Mouse (Mus musculus): ENCODE results near the gene Fam78b. TPM values are rescaled to one million over a fixed set of nuclear protein-coding genes. Genes with fewer than 3 reads are reported as not detected.

Fam78b gene
- total RNA-seq, 1 experiment = 0.98 TPM

- no peak overlapping the region for H3K4me3 ChIP-seq (ENCODE audit: insufficient read depth in 1 of 2, low read depth in 1 of 2, low read length in 2 of 2, poor library complexity in 1 of 2, severe bottlenecking in 1 of 2)
- no peaks in the 10 kb centered on the region for H3K9me3 ChIP-seq (ENCODE audit: control insufficient read depth, insufficient read depth, low read depth, low read length)
- no peaks in the 10 kb centered on the region for H3K4me1 ChIP-seq (ENCODE audit: control insufficient read depth in 2 of 2, insufficient read depth in 2 of 2, low read length in 2 of 2, poor library complexity in 1 of 2)
- in situ Hi-C loops (cut with MboI; ENCODE audit: low sequenced_read_pairs in 2 of 2, unreplicated experiment in 2 of 2) = no loop called here
- no peak overlapping the region for H3K9ac ChIP-seq (ENCODE audit: insufficient read depth, low read depth, low read length, poor library complexity, severe bottlenecking)
- peak; percentile 37 for DNase-seq (ENCODE audit: low read depth, low spot score)
- no peaks in the 10 kb centered on the region for H3K36me3 ChIP-seq (ENCODE audit: control insufficient read depth, insufficient read depth, low read length, poor library complexity, severe bottlenecking)
- TF ChIP-seq ZC3H11A (IDR thresholded peaks at IDR 0.05; ENCODE audit: borderline replicate concordance, low read depth, low read length) = no peak
- TF ChIP-seq CHD2 (IDR thresholded peaks at IDR 0.05; ENCODE audit: low read depth, low read length) = no peak
- no peak for TF ChIP-seq HCFC1 (IDR thresholded peaks at IDR 0.05; ENCODE audit: borderline replicate concordance, insufficient read depth, low read length)
- no peak for TF ChIP-seq ZNF384 (IDR thresholded peaks at IDR 0.05; ENCODE audit: low read depth, low read length)
- TF ChIP-seq MAFK (IDR thresholded peaks at IDR 0.05; ENCODE audit: insufficient read depth, low read depth, low read length) = no peak
- H3K27ac ChIP-seq (ENCODE audit: insufficient read depth, low read depth, low read length, poor library complexity, severe bottlenecking) = no peak overlapping the region
Measured at GRCm38 (mm10) chr1:167123551-167123950, 122.3 kb downstream of the Fam78b start.

GRCm38 (mm10) chr1:167125870-167126269 is 124.7 kb downstream of the Fam78b start:
- TF ChIP-seq ZC3H11A (IDR thresholded peaks at IDR 0.05; ENCODE audit: borderline replicate concordance, low read depth, low read length) (no peak), CHD2 (IDR thresholded peaks at IDR 0.05; ENCODE audit: low read depth, low read length) (no peak), ZNF384 (IDR thresholded peaks at IDR 0.05; ENCODE audit: low read depth, low read length) (no peak), MAFK (IDR thresholded peaks at IDR 0.05; ENCODE audit: insufficient read depth, low read depth, low read length) (no peak), HCFC1 (IDR thresholded peaks at IDR 0.05; ENCODE audit: borderline replicate concordance, insufficient read depth, low read length) (no peak)
- H3K9ac ChIP-seq (ENCODE audit: insufficient read depth, low read depth, low read length, poor library complexity, severe bottlenecking) = no peak overlapping the region
- DNase-seq (ENCODE audit: low read depth, low spot score) = no peak
- H3K4me3 ChIP-seq (ENCODE audit: insufficient read depth in 1 of 2, low read depth in 1 of 2, low read length in 2 of 2, poor library complexity in 1 of 2, severe bottlenecking in 1 of 2) = no peak overlapping the region
- H3K27ac ChIP-seq (ENCODE audit: insufficient read depth, low read depth, low read length, poor library complexity, severe bottlenecking) = no peak overlapping the region
- H3K9me3 ChIP-seq (ENCODE audit: control insufficient read depth, insufficient read depth, low read depth, low read length) = no peaks in the 10 kb centered on the region
- in situ Hi-C loops (cut with MboI; ENCODE audit: low sequenced_read_pairs in 2 of 2, unreplicated experiment in 2 of 2) = no loop called here
- H3K4me1 ChIP-seq (ENCODE audit: control insufficient read depth in 2 of 2, insufficient read depth in 2 of 2, low read length in 2 of 2, poor library complexity in 1 of 2) = no peaks in the 10 kb centered on the region
- H3K36me3 ChIP-seq (ENCODE audit: control insufficient read depth, insufficient read depth, low read length, poor library complexity, severe bottlenecking) = no peaks in the 10 kb centered on the region

- no peak overlapping the region for H3K9ac ChIP-seq (ENCODE audit: insufficient read depth, low read depth, low read length, poor library complexity, severe bottlenecking)
- H3K27ac ChIP-seq (ENCODE audit: insufficient read depth, low read depth, low read length, poor library complexity, severe bottlenecking) = no peak overlapping the region
- H3K4me1 ChIP-seq (ENCODE audit: control insufficient read depth in 2 of 2, insufficient read depth in 2 of 2, low read length in 2 of 2, poor library complexity in 1 of 2) = no peaks in the 10 kb centered on the region
- H3K4me3 ChIP-seq (ENCODE audit: insufficient read depth in 1 of 2, low read depth in 1 of 2, low read length in 2 of 2, poor library complexity in 1 of 2, severe bottlenecking in 1 of 2) = no peak overlapping the region
- H3K9me3 ChIP-seq (ENCODE audit: control insufficient read depth, insufficient read depth, low read depth, low read length) = no peaks in the 10 kb centered on the region
- TF ChIP-seq ZC3H11A (IDR thresholded peaks at IDR 0.05; ENCODE audit: borderline replicate concordance, low read depth, low read length) (no peak), CHD2 (IDR thresholded peaks at IDR 0.05; ENCODE audit: low read depth, low read length) (no peak), ZNF384 (IDR thresholded peaks at IDR 0.05; ENCODE audit: low read depth, low read length) (no peak), MAFK (IDR thresholded peaks at IDR 0.05; ENCODE audit: insufficient read depth, low read depth, low read length) (no peak), HCFC1 (IDR thresholded peaks at IDR 0.05; ENCODE audit: borderline replicate concordance, insufficient read depth, low read length) (no peak)
- in situ Hi-C loops (cut with MboI; ENCODE audit: low sequenced_read_pairs in 2 of 2, unreplicated experiment in 2 of 2) = no loop called here
- no peaks in the 10 kb centered on the region for H3K36me3 ChIP-seq (ENCODE audit: control insufficient read depth, insufficient read depth, low read length, poor library complexity, severe bottlenecking)
- DNase-seq (ENCODE audit: low read depth, low spot score) = no peak
Measured at GRCm38 (mm10) chr1:167126292-167126691, 125.1 kb downstream of the Fam78b start.

- H3K36me3 ChIP-seq (ENCODE audit: control insufficient read depth, insufficient read depth, low read length, poor library complexity, severe bottlenecking) = no peaks in the 10 kb centered on the region
- TF ChIP-seq ZNF384 (IDR thresholded peaks at IDR 0.05; ENCODE audit: low read depth, low read length) = no peak
- TF ChIP-seq HCFC1 (IDR thresholded peaks at IDR 0.05; ENCODE audit: borderline replicate concordance, insufficient read depth, low read length) = no peak
- TF ChIP-seq MAFK (IDR thresholded peaks at IDR 0.05; ENCODE audit: insufficient read depth, low read depth, low read length) = no peak
- no peak for TF ChIP-seq ZC3H11A (IDR thresholded peaks at IDR 0.05; ENCODE audit: borderline replicate concordance, low read depth, low read length)
- TF ChIP-seq CHD2 (IDR thresholded peaks at IDR 0.05; ENCODE audit: low read depth, low read length) = no peak
- no peaks in the 10 kb centered on the region for H3K4me1 ChIP-seq (ENCODE audit: control insufficient read depth in 2 of 2, insufficient read depth in 2 of 2, low read length in 2 of 2, poor library complexity in 1 of 2)
- DNase-seq (ENCODE audit: low read depth, low spot score) = no peak
- H3K9ac ChIP-seq (ENCODE audit: insufficient read depth, low read depth, low read length, poor library complexity, severe bottlenecking) = no peak overlapping the region
- H3K9me3 ChIP-seq (ENCODE audit: control insufficient read depth, insufficient read depth, low read depth, low read length) = no peaks in the 10 kb centered on the region
- in situ Hi-C loops (cut with MboI; ENCODE audit: low sequenced_read_pairs in 2 of 2, unreplicated experiment in 2 of 2) = no loop called here
- H3K27ac ChIP-seq (ENCODE audit: insufficient read depth, low read depth, low read length, poor library complexity, severe bottlenecking) = no peak overlapping the region
- H3K4me3 ChIP-seq (ENCODE audit: insufficient read depth in 1 of 2, low read depth in 1 of 2, low read length in 2 of 2, poor library complexity in 1 of 2, severe bottlenecking in 1 of 2) = no peak overlapping the region
Measured at GRCm38 (mm10) chr1:167135748-167136147, 134.5 kb downstream of the Fam78b start.
